20 mouse cellular contexts compared by ENCODE assay signal in the genomic region with DNA sequence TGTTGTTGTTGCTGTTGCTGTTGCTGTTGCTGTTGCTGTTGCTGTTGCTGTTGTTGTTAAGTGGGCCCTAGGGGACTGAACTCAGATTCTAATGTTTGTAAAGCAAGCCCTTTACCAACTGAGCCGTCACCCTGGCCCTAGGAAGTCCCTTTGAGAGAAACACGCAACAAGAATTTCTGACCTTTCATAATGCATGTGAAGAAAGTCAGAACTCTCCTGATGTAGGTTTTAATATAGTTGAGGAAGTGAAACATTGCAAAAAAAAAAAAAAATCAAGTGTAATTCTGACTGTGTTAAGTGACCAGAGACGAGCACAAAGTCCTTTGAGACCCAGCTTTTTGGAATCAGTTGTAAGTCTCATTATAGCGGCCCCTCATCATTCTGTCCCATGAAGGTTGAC. TPM values are rescaled to one million over a fixed set of nuclear protein-coding genes. Genes with fewer than 3 reads are reported as not detected.
DNase-seq lines count a peak whose midpoint lies in the region; ATAC-seq lines count a peak whose summit lies in the region.
"Had no signal": no experiment of that assay in that cellular context is flagged by ENCODE, and none has a peak within 500 bp of the region (broad histone marks: within the 10 kb centered on the region; RNA-seq: fewer than 3 reads in every experiment).

No protein-coding gene starts in this region.

- H3K4me2 ChIP-seq in intestine, embryonic 16.5 days (ENCODE audit: low read depth, low read length): no peak overlapping the region
- H3K4me2 ChIP-seq in intestine, embryonic 15.5 days (replicated peaks): no peak overlapping the region
- no peak overlapping the region for H3K4me2 ChIP-seq in lung, embryonic 16.5 days (ENCODE audit: low read depth, low read length)
- H3K4me2 ChIP-seq: hindbrain, embryonic 13.5 days; midbrain, embryonic 15.5 days had no signal

- no peak overlapping the region for H3K4me3 ChIP-seq in intestine, embryonic 16.5 days (ENCODE audit: low read length)
- no peak overlapping the region for H3K4me3 ChIP-seq in intestine, embryonic 15.5 days (replicated peaks)
- no peak overlapping the region for H3K4me3 ChIP-seq in lung, embryonic 16.5 days (ENCODE audit: low read length)
- H3K4me3 ChIP-seq in brown adipose tissue, adult 24 weeks (ENCODE audit: insufficient read depth, low read depth, low read length): no peak overlapping the region
- H3K4me3 ChIP-seq: hindbrain, embryonic 13.5 days; left cerebral cortex, adult 2 months; midbrain, embryonic 15.5 days had no signal

- peak overlapping the region; percentile 70; the same call in 1 of the 2 replicates for H3K27ac ChIP-seq in intestine, embryonic 16.5 days (ENCODE audit: low read length)
- no peak overlapping the region for H3K27ac ChIP-seq in intestine, embryonic 15.5 days
- H3K27ac ChIP-seq in lung, embryonic 16.5 days (ENCODE audit: low read length): no peak overlapping the region
- peak overlapping the region; percentile 91 for H3K27ac ChIP-seq in brown adipose tissue, adult 24 weeks (replicated peaks; ENCODE audit: low read depth, low read length)
- H3K27ac ChIP-seq: hindbrain, embryonic 13.5 days; left cerebral cortex, adult 2 months; midbrain, embryonic 15.5 days had no signal

- WGBS in intestine, embryonic 16.5 days: 86% methylated on average over 4 of the region's 4 CpGs
- 87% methylated on average over 4 of the region's 4 CpGs for WGBS in intestine, embryonic 15.5 days
- WGBS in lung, embryonic 16.5 days: 75% methylated on average over 4 of the region's 4 CpGs

- H3K36me3 ChIP-seq in intestine, embryonic 16.5 days (ENCODE audit: control insufficient read depth, insufficient read depth, low read length): no peaks in the 10 kb centered on the region
- H3K36me3 ChIP-seq in intestine, embryonic 15.5 days: no peaks in the 10 kb centered on the region
- no peaks in the 10 kb centered on the region for H3K36me3 ChIP-seq in lung, embryonic 16.5 days (ENCODE audit: control insufficient read depth, insufficient read depth, low read length)
- H3K36me3 ChIP-seq: G1E; hindbrain, embryonic 13.5 days; midbrain, embryonic 15.5 days had no signal

- no peak overlapping the region for H3K9ac ChIP-seq in intestine, embryonic 16.5 days (ENCODE audit: low read depth, low read length)
- no peak overlapping the region for H3K9ac ChIP-seq in intestine, embryonic 15.5 days
- H3K9ac ChIP-seq in lung, embryonic 16.5 days (ENCODE audit: low read length): no peak overlapping the region
- H3K9ac ChIP-seq: hindbrain, embryonic 13.5 days; midbrain, embryonic 15.5 days had no signal

- H3K9me3 ChIP-seq in intestine, embryonic 16.5 days (ENCODE audit: control insufficient read depth, low read length): no peaks in the 10 kb centered on the region; the same call in 1 of the 2 replicates
- no peaks in the 10 kb centered on the region for H3K9me3 ChIP-seq in intestine, embryonic 15.5 days
- no peaks in the 10 kb centered on the region for H3K9me3 ChIP-seq in lung, embryonic 16.5 days (ENCODE audit: control insufficient read depth, low read length)
- H3K9me3 ChIP-seq: hindbrain, embryonic 13.5 days; midbrain, embryonic 15.5 days had no signal

- DNase-seq in lung, postnatal 10 days: no peak
- DNase-seq in thymus, postnatal 36 days: no peak
- DNase-seq: thymus, adult 18-20 months had no signal

- ATAC-seq in intestine, embryonic 16.5 days: no peak
- ATAC-seq in intestine, embryonic 15.5 days: no peak
- peak; percentile 20; the same call in 1 of the 2 replicates for ATAC-seq in lung, embryonic 16.5 days (ENCODE audit: low read depth)
- peak; percentile 64 for ATAC-seq in monocyte, adult 5-6 weeks (replicated peaks; ENCODE audit: insufficient number of reproducible peaks, low FRiP score, low TSS enrichment, poor library complexity, severe bottlenecking)

- H3K27me3 ChIP-seq in intestine, embryonic 16.5 days (replicated peaks; ENCODE audit: control insufficient read depth, insufficient read depth, low read length): no peaks in the 10 kb centered on the region
- H3K27me3 ChIP-seq in intestine, embryonic 15.5 days (replicated peaks): no peaks in the 10 kb centered on the region
- no peaks in the 10 kb centered on the region for H3K27me3 ChIP-seq in lung, embryonic 16.5 days (ENCODE audit: control insufficient read depth, insufficient read depth, low read depth, low read length)
- H3K27me3 ChIP-seq: hindbrain, embryonic 13.5 days; megakaryocyte, embryonic 14.5 days; midbrain, embryonic 15.5 days had no signal

- peaks cover 5% of the 10 kb centered on the region; the same call in 1 of the 2 replicates for H3K4me1 ChIP-seq in intestine, embryonic 16.5 days (ENCODE audit: control insufficient read depth, insufficient read depth, low read length)
- peaks cover 3% of the 10 kb centered on the region; the same call in 1 of the 2 replicates for H3K4me1 ChIP-seq in intestine, embryonic 15.5 days (replicated peaks)
- peaks cover 11% of the 10 kb centered on the region; the same call in 1 of the 2 replicates for H3K4me1 ChIP-seq in lung, embryonic 16.5 days (replicated peaks; ENCODE audit: control insufficient read depth, insufficient read depth, low read length)
- H3K4me1 ChIP-seq in brown adipose tissue, adult 24 weeks (ENCODE audit: control insufficient read depth, insufficient read depth, insufficient read length, low read length): peaks cover 4% of the 10 kb centered on the region

RNA-seq across cellular contexts. Expression of gene Pla2g7, which starts 10.8 kb away (rescaled TPM):
- polyA plus RNA-seq in intestine, embryonic 16.5 days (2015; fragmentation: Nextera tagmentation; extraction: Ambion mirVana): 14.0 and 14.2 TPM in 2 replicates
- 12.0 and 12.7 TPM in 2 replicates for polyA plus RNA-seq in intestine, embryonic 15.5 days (2015; fragmentation: Nextera tagmentation; extraction: Ambion mirVana)
- 10.9 and 11.3 TPM in 2 replicates for polyA plus RNA-seq in lung, embryonic 16.5 days (2015; fragmentation: Nextera tagmentation; extraction: Ambion mirVana)
- polyA plus RNA-seq in brown adipose tissue, adult 24 weeks (2012; ENCODE audit: insufficient read depth, insufficient read length, missing spikeins): 81.7 and 96.8 TPM in 2 replicates
- total RNA-seq in monocyte, adult 5-6 weeks (2017): 148 to 346 TPM (median 288 TPM) in 3 replicates
- total RNA-seq: G1E had no signal
- polyA plus RNA-seq: G1E had no signal

RNA-seq across cellular contexts. Expression of gene Ankrd66, which starts 13.7 kb away (rescaled TPM):
- 0.21 TPM in 1 of 2 replicates, not detected in the other for polyA plus RNA-seq in intestine, embryonic 16.5 days (2015; fragmentation: Nextera tagmentation; extraction: Ambion mirVana)
- polyA plus RNA-seq in intestine, embryonic 15.5 days (2015; fragmentation: Nextera tagmentation; extraction: Ambion mirVana): 0.18 TPM in 1 of 2 replicates, not detected in the other
- 0.94 and 0.96 TPM in 2 replicates for polyA plus RNA-seq in lung, embryonic 16.5 days (2015; fragmentation: Nextera tagmentation; extraction: Ambion mirVana)
- polyA plus RNA-seq in brown adipose tissue, adult 24 weeks (2012; ENCODE audit: insufficient read depth, insufficient read length, missing spikeins): not detected in 2 replicates
- 0.87 to 2.3 TPM in 2 of 3 replicates, not detected in the other for total RNA-seq in monocyte, adult 5-6 weeks (2017)
- total RNA-seq: adrenal gland, adult 18-20 months; G1E; gastrocnemius, adult 18-20 months; heart, postnatal 10 days had no signal
- polyA plus RNA-seq: G1E; limb, embryonic 11.5 days had no signal

RNA-seq across cellular contexts. Expression of gene Mep1a, which starts 54.5 kb away (rescaled TPM):
- 51.0 and 64.1 TPM in 2 replicates for polyA plus RNA-seq in intestine, embryonic 16.5 days (2015; fragmentation: Nextera tagmentation; extraction: Ambion mirVana)
- 33.1 and 34.9 TPM in 2 replicates for polyA plus RNA-seq in intestine, embryonic 15.5 days (2015; fragmentation: Nextera tagmentation; extraction: Ambion mirVana)
- polyA plus RNA-seq in lung, embryonic 16.5 days (2015; fragmentation: Nextera tagmentation; extraction: Ambion mirVana): 0.23 TPM in 1 of 2 replicates, not detected in the other
- not detected in 2 replicates for polyA plus RNA-seq in brown adipose tissue, adult 24 weeks (2012; ENCODE audit: insufficient read depth, insufficient read length, missing spikeins)
- not detected in 3 replicates for total RNA-seq in monocyte, adult 5-6 weeks (2017)
- total RNA-seq: G1E; heart, postnatal 10 days; layer of hippocampus, adult 8-10 months; left cerebral cortex, adult 2 months had no signal
- polyA plus RNA-seq: forebrain, embryonic 14.5 days; G1E; hindbrain, embryonic 13.5 days; limb, embryonic 11.5 days; stomach, embryonic 14.5 days had no signal

Comparison
In these comparisons a context has a peak if more than half of its experiments do, and no peak if none do; other contexts are left out.
1. H3K27ac ChIP-seq: peak in intestine, embryonic 16.5 days (single experiment) and brown adipose tissue, adult 24 weeks (single experiment); none in intestine, embryonic 15.5 days (single experiment) and lung, embryonic 16.5 days (single experiment).
2. ATAC-seq: peak in lung, embryonic 16.5 days (single experiment) and monocyte, adult 5-6 weeks (single experiment); none in intestine, embryonic 16.5 days (single experiment) and intestine, embryonic 15.5 days (single experiment).
3. RNA of gene Mep1a, which starts 54.5 kb away (polyA plus RNA-seq): 51.0 to 64.1 TPM in intestine, embryonic 16.5 days and 33.1 to 34.9 TPM in intestine, embryonic 15.5 days; 0.23 TPM in lung, embryonic 16.5 days and not detected in brown adipose tissue, adult 24 weeks; every median in the first group is over 10 times any median in the second.